Mouse (Mus musculus) G1E (cell line): Measurements from ENCODE around the gene Arap1.

Source experiments
- CTCF ChIP-seq: IDR thresholded peaks from 2 replicates; pipeline ENCODE4 v1.5.1; 2012; ENCODE audit warnings: low read depth, low read length, inconsistent platforms, mixed read lengths
- GATA1 ChIP-seq: IDR thresholded peaks from 2 replicates; pipeline ENCODE4 v1.6.1; 2012; ENCODE audit warnings: borderline replicate concordance, low read length, inconsistent platforms, mixed read lengths
- POLR2AphosphoS5 ChIP-seq: IDR thresholded peaks from 2 replicates; pipeline ENCODE4 v1.6.1; 2012; ENCODE audit warnings: low read depth, low read length, inconsistent platforms; ENCODE audit not compliant: insufficient replicate concordance
- TAL1 ChIP-seq: conservative IDR thresholded peaks from 2 replicates; pipeline ENCODE4 v1.6.1; 2012; ENCODE audit warnings: low read depth, low read length, inconsistent platforms, mixed read lengths

DNA sequence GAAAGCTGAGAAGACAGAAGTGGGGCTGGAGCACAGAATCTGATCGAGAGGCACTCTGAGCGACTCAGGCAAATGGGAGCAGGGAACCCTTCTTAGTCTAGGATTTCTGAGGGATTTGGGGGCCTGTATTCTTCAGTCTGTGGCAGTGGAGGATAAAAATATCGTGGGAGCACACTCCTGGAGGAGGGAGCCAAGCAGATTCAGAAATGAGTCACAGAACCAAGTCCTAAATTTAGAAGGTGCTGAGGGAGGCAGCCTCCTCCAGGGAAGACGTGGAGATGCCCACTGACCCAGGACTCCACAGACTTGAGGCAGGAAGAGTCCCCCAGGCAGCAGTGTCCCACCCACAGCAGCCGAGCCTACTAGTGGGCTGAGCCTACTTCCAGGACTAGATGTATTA is 33.5 kb upstream of the Arap1 start:
- TF ChIP-seq CTCF: no peak
- TF ChIP-seq TAL1: no peak
- TF ChIP-seq GATA1: no peak
- TF ChIP-seq POLR2AphosphoS5: no peak
